Mouse (Mus musculus): ENCODE results near the gene Ube2t.

Gene Ube2t

DNA sequence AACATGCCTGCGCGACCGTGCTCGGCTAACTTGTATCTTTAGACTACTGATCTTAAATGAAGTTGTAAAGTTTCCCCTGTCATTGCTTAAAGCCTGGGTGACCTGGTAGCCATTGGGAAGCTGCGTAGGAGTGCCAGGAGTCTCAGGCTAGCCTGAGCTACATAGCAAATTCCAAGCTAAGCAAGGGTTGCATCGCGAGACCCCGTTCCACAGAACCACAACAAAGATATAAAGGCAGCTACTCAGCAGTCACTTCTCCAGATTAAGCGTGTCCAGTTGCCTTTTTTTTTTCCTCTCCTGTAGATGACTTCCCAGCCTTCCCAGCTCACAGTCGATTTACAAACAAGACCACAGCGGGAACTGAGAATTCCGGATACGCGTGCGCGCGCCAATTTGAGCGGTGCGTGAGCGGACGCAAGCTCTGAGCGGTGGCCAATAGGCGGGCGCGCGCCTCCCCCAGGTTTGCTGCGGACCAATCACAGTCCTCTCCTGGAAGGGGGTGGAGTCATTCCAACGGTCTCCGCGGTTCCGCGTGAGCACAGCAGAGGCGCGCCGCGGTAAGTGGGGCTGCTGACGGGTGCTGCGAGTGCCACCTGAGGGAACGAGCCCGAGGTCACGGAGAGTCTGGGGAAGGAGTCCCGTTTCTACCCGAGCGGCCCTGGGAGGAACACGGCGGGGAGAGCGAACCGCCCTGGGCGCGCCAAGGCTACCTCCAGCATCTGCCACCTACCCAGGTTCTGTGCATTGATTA lies at the start of gene Ube2t:
Ube2t (plus strand) TSS at position 513 of the 751 bp plus-strand sequence.
- DNase-seq = peak; percentile 94 to 96

DNA sequence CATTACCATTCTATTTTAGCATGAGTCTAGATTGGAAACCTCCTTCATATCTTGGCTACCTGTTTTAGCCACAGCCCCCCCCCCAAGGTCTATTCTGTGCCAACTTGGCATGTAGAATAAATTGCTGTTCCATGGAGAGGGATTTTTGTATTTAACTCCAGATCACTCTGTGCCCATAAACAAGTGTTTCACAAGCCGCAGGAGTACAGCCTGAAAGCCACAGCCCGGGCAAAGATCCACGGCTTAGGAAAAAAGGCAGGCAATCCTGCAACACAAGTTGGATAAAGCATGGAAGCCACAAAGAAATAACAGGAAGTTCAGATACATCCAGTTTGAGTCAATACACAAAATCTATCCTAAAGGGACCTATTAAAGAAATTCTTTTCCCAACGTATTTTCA lies 48.8 kb upstream of the Ube2t start:
- no peak for DNase-seq

DNA sequence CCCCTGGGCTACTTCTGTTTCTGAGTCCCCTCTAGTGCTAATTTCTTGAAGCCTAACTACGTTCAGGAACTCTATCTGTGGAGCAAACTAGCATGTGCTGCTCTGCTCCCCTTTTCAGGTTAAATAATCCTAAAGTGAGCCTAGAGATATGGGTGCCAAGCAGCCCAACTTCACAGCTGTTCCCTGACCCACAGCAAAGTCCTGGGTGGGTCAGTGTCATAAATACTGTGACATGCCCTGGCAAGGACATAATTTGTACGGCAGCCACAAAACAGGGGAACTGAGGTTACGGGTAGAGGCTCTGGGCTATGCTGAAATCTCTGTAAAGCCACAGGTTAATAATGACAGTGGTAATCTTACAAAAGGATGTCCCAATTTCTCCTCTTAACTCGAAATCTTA lies 46.9 kb upstream of the Ube2t start:
- DNase-seq = no peak

- no peak for DNase-seq
Observed at GRCm38 (mm10) chr1:134919010-134919409, 43.4 kb upstream of the Ube2t start.

- no peak for DNase-seq
Observed at GRCm38 (mm10) chr1:134932431-134932830, 29.9 kb upstream of the Ube2t start.

DNA sequence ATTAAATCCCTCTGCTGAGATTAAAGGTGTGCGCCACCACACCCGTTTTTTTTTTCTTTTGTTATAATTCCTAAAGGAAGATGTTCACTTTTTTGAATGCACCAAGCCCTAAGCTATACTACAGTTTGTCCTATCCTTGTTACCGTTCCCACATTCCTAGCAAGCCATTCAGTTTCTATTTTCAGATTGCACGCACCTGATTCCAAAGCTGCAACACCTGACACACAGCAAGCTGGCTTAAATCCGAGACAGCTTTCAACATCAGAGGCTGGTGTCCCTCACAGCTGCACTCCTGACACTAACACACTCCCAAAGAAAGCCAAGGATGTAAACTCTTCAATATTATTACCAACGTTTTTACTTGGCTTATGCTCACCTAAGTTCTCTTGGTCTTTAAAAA lies 26.0 kb upstream of the Ube2t start:
- no peak for DNase-seq

- no peak for DNase-seq
Observed at GRCm38 (mm10) chr1:134938233-134938632, 24.1 kb upstream of the Ube2t start.

- no peak for DNase-seq
Observed at GRCm38 (mm10) chr1:134940863-134941262, 21.5 kb upstream of the Ube2t start.

DNA sequence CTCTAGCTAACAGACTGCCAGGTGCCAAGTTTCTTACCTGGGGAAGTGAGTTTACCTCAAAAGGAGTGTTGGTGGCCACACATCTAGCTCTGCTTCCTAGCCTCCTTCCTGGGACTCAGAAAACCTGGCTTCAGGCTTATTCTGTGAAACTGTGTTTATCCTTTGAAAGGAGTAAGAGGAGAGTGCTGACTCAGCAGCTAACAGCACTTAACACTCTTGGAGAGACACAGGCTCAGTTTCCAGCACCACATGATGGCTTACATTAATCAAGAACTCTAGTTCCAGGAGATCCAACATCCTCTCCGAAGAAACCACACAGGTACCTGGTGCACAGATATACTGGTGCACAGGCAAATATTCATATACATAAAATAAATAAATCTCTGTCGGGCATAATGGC lies 19.5 kb upstream of the Ube2t start:
- DNase-seq = no peak

- no peak for DNase-seq
Observed at GRCm38 (mm10) chr1:134947590-134947989, 14.8 kb upstream of the Ube2t start.

GRCm38 (mm10) chr1:134949946-134950345 lies 12.4 kb upstream of the Ube2t start:
- DNase-seq = no peak

GRCm38 (mm10) chr1:134955050-134955636 lies 7.2 kb upstream of the Ube2t start:
- DNase-seq = no peak

DNA sequence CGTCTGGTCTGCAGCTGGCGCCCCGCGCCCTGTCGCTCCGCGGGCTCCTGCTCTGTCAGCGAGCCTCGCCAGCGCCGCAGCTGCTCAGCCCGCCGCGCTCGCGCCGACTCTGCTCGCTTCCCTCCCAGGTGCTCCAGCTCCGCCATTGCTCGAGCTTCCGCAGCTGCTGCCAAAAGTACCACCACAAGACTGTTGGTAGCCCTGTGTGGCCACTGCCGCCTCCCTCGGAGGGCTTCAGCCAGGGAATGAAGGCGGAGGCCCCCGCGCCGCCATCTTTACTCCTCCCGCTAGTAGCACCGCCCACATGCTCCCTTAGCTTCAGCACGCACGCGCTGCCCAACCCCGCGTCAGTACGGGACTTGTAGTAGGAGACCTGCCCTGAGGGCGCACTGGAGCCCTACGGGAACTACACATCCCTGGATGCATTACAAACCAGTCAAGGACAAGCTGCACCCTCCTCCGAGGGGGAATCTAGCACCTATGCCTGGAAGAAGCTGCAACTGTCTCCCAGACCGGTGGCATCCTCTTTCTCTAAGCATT lies 6.7 kb upstream of the Ube2t start, which contains the start of gene Ppp1r12b:
Ppp1r12b (minus strand) TSS at position 306 of the 540 bp plus-strand sequence.
- peak; percentile 91 for DNase-seq

GRCm38 (mm10) chr1:134960634-134961033 lies 1.7 kb upstream of the Ube2t start:
- DNase-seq = no peak

- DNase-seq = peak; percentile 9 to 25
Observed at GRCm38 (mm10) chr1:134962821-134963220, 456 bp downstream of the Ube2t start.

GRCm38 (mm10) chr1:134965430-134965829 lies 3.1 kb downstream of the Ube2t start:
- no peak for DNase-seq

GRCm38 (mm10) chr1:134972920-134973319 lies 10.6 kb downstream of the Ube2t start:
- DNase-seq = no peak

GRCm38 (mm10) chr1:134987173-134987961 lies 25.0 kb downstream of the Ube2t start:
- DNase-seq = no peak

DNA sequence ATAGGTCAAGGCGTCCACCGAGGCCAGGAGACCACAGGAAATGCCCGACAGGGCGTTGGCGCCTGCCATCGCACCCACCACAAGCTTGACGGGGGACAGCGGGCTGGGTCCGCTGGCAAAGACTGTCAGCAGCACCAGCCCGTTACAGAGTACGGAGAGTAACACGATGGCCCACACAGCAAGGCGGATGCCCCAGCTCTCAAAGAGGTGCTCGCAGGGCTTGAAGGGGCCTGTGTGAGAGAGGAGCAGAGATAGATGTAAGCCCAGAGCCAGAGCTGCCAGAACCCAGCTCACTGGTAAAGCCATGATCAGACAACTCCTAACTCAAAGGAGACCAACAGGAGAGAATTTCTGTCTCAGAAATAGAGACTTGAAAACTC lies 25.6 kb downstream of the Ube2t start:
- no peak for DNase-seq

DNA sequence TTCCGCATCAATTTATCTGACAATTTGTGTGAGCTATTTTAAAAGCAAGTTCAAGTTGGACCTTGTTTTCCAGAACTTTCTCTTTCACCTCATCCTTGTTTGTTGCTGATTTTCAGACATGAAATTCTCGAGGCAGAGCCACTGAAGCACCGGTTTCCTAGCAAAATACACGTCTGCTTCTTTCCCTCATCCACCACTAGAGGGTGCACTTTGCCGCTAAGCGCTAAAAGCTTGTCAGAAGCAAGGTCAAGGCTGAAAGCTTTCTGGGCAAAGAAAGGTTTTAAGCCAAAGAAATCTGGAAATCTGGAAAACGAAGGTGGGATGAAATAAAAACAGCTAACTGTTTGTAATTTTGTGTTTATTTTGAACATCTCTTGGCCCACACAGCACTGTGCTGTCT lies 27.0 kb downstream of the Ube2t start:
- peak; percentile 23 to 40 for DNase-seq

DNA sequence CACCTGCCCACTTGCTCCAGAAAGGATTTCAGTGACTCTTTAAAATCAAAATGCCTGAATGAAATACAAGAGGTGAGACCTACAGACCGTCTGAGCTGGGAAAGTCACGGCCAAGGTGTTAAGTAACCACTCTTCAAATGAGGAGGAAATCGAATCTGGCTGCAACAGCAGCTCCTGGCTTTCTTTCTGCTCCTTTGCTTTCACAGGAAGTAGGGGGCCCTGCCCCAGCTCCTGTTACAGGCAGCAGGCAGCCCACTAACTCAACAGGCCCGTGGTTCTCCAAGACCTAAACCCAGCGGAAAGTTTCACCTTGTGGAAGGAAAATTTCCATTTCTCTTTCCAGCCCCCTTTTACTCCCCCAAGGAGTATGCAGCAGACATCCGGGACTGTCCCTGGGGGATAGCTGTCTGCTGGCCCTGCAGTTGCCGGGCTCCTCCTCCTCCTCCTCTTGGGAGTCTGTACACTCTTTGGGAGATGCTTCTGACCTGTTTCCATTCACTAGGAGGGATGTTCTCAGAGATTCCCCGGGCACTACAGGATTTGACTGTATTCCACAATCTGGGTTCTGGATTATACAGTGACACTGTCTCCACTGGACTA lies 29.8 kb downstream of the Ube2t start:
- no peak for DNase-seq

GRCm38 (mm10) chr1:134994739-134995138 lies 32.4 kb downstream of the Ube2t start:
- no peak for DNase-seq

GRCm38 (mm10) chr1:134995437-134995836 lies 33.1 kb downstream of the Ube2t start:
- DNase-seq = no peak
